Mouse (Mus musculus) thymus, postnatal 25 days (tissue): ENCODE measurements around the gene Rhog.
A peak's percentile ranks its signal among the peaks of the same experiment; 100 is the strongest.

Experiments
- DNase-seq: peaks from one replicate; pipeline ENCODE4 v3.0.0; 2022

The Rhog gene

GRCm38 (mm10) chr7:102255954-102256353 lies at the start of gene Rhog:
Gene Rhog, minus strand, starts transcription at chr7:102256054.
- no peak for DNase-seq

- no peak for DNase-seq
Measured at GRCm38 (mm10) chr7:102305596-102305995, 49.7 kb upstream of the Rhog start.

GRCm38 (mm10) chr7:102302471-102302870 lies 46.6 kb upstream of the Rhog start:
- DNase-seq, result no peak

- DNase-seq, result no peak
Measured at GRCm38 (mm10) chr7:102300761-102301160, 44.9 kb upstream of the Rhog start.

- no peak for DNase-seq
Measured at GRCm38 (mm10) chr7:102293234-102293633, 37.4 kb upstream of the Rhog start.

GRCm38 (mm10) chr7:102292228-102292627 lies 36.4 kb upstream of the Rhog start:
- no peak for DNase-seq

- DNase-seq, result no peak
Measured at GRCm38 (mm10) chr7:102289466-102289865, 33.6 kb upstream of the Rhog start.

GRCm38 (mm10) chr7:102282261-102282660 lies 26.4 kb upstream of the Rhog start:
- no peak for DNase-seq

- no peak for DNase-seq
Measured at GRCm38 (mm10) chr7:102281403-102281802, 25.5 kb upstream of the Rhog start.

GRCm38 (mm10) chr7:102272422-102272948 lies 16.6 kb upstream of the Rhog start:
- DNase-seq, result no peak

- DNase-seq, result no peak
Measured at GRCm38 (mm10) chr7:102268395-102268748, 12.5 kb upstream of the Rhog start.

- DNase-seq, result peak; percentile 79
Measured at GRCm38 (mm10) chr7:102267601-102268394, 11.9 kb upstream of the Rhog start, which contains the start of gene Stim1. Gene Stim1, plus strand, starts transcription at chr7:102267806.

- peak; percentile 97 for DNase-seq
Measured at GRCm38 (mm10) chr7:102267113-102267579, 11.3 kb upstream of the Rhog start.

GRCm38 (mm10) chr7:102266401-102267042 lies 10.7 kb upstream of the Rhog start:
- peak; percentile 83 for DNase-seq

- peak; percentile 48 for DNase-seq
Measured at GRCm38 (mm10) chr7:102266021-102266400, 10.2 kb upstream of the Rhog start.

- no peak for DNase-seq
Measured at GRCm38 (mm10) chr7:102263020-102263419, 7.2 kb upstream of the Rhog start.

GRCm38 (mm10) chr7:102260518-102260917 lies 4.7 kb upstream of the Rhog start:
- DNase-seq, result peak; percentile 44

- DNase-seq, result no peak
Measured at GRCm38 (mm10) chr7:102259716-102260479, 4.0 kb upstream of the Rhog start.

GRCm38 (mm10) chr7:102258753-102259152 lies 2.9 kb upstream of the Rhog start:
- no peak for DNase-seq

GRCm38 (mm10) chr7:102258189-102258588 lies 2.3 kb upstream of the Rhog start:
- peak; percentile 85 for DNase-seq

- DNase-seq, result no peak
Measured at GRCm38 (mm10) chr7:102256636-102257035, 782 bp upstream of the Rhog start.

GRCm38 (mm10) chr7:102253631-102254030 lies 2.2 kb downstream of the Rhog start:
- DNase-seq, result no peak

- peak; percentile 95 for DNase-seq
Measured at GRCm38 (mm10) chr7:102250631-102251214, 5.1 kb downstream of the Rhog start.
